Mouse (Mus musculus) lung, postnatal 0 days (tissue): ENCODE measurements around the gene Sumf2.

Experiments used
- CTCF ChIP-seq: IDR thresholded peaks from 2 replicates; pipeline ENCODE4 v1.5.1; 2016; ENCODE audit warnings: antibody characterized with exemption, mild to moderate bottlenecking
- EP300 ChIP-seq: IDR thresholded peaks from 2 replicates; pipeline ENCODE4 v1.6.1; 2016; ENCODE audit warnings: antibody characterized with exemption, mild to moderate bottlenecking, control low read depth

DNA sequence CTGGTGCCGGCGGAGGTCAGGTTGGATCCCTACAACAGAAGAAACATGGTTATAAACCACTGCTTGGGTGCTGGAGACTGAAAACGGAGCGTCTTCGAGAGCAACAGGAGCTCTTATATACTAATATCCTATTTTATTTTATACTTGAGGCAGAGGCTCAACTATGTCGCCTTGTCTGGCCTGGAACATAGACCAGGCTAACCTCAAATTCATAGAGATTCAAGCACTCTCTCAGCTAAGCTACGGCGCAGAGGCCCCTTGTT lies 703 bp downstream of the Sumf2 start:
- TF ChIP-seq CTCF, result no peak
- no peak for TF ChIP-seq EP300
